Mouse (Mus musculus) frontal cortex, adult 2 months (tissue): ENCODE data around the gene Csmd2. TPM values are rescaled to one million over a fixed set of nuclear protein-coding genes. Genes with fewer than 3 reads are reported as not detected.

Source experiments
- DNase-seq, 2 experiments: peaks; one replicate each; pipeline ENCODE4 v3.0.0; 2022; ENCODE audit warnings: low spot score in 1 of 2; ENCODE audit errors: extremely low spot score in 1 of 2
- polyA plus RNA-seq: library from polyadenylated mRNA; depleted of rRNA; stranded (reverse); fragments of >200 nt; gene quantifications from 2 replicates; pipeline ENCODE4 v1.2.3, GENCODE M21; 2012

Gene Csmd2
- polyA plus RNA-seq, 1 experiment: 35.6 TPM

GRCm38 (mm10) chr4:128304049-128304448 lies 316.4 kb downstream of the Csmd2 start:
- DNase-seq: peak; percentile 63 to 80

GRCm38 (mm10) chr4:128306011-128306410 lies 318.4 kb downstream of the Csmd2 start:
- no peak for DNase-seq

- no peak for DNase-seq
These were observed 327.7 kb downstream of the Csmd2 start for GRCm38 (mm10) chr4:128315328-128315727.

GRCm38 (mm10) chr4:128317951-128318350 lies 330.3 kb downstream of the Csmd2 start:
- no peak for DNase-seq

- no peak for DNase-seq
These were observed 337.9 kb downstream of the Csmd2 start for GRCm38 (mm10) chr4:128325511-128325910.

- DNase-seq: no peak
These were observed 339.1 kb downstream of the Csmd2 start for GRCm38 (mm10) chr4:128326755-128327154.

GRCm38 (mm10) chr4:128327421-128327820 lies 339.8 kb downstream of the Csmd2 start:
- no peak for DNase-seq

- DNase-seq: peak; percentile 46 to 65
These were observed 342.9 kb downstream of the Csmd2 start for GRCm38 (mm10) chr4:128330519-128330918.

GRCm38 (mm10) chr4:128340457-128340856 lies 352.8 kb downstream of the Csmd2 start:
- DNase-seq: peak in 1 of 2 experiments; percentile 31

- DNase-seq: peak; percentile 19 to 69
These were observed 353.7 kb downstream of the Csmd2 start for GRCm38 (mm10) chr4:128341315-128341714.

GRCm38 (mm10) chr4:128342208-128342607 lies 354.6 kb downstream of the Csmd2 start:
- DNase-seq: no peak

- peak; percentile 65 to 85 for DNase-seq
These were observed 371.1 kb downstream of the Csmd2 start for GRCm38 (mm10) chr4:128358751-128359150.

GRCm38 (mm10) chr4:128365851-128366250 lies 378.2 kb downstream of the Csmd2 start:
- DNase-seq: no peak

GRCm38 (mm10) chr4:128368088-128368487 lies 380.4 kb downstream of the Csmd2 start:
- DNase-seq: no peak

- no peak for DNase-seq
These were observed 384.1 kb downstream of the Csmd2 start for GRCm38 (mm10) chr4:128371766-128372165.

- DNase-seq: no peak
These were observed 385.5 kb downstream of the Csmd2 start for GRCm38 (mm10) chr4:128373196-128373595.

- no peak for DNase-seq
These were observed 386.4 kb downstream of the Csmd2 start for GRCm38 (mm10) chr4:128374051-128374450.

- no peak for DNase-seq
These were observed 391.3 kb downstream of the Csmd2 start for GRCm38 (mm10) chr4:128378946-128379345.

- no peak for DNase-seq
These were observed 393.7 kb downstream of the Csmd2 start for GRCm38 (mm10) chr4:128381331-128381730.

GRCm38 (mm10) chr4:128383800-128384199 lies 396.1 kb downstream of the Csmd2 start:
- no peak for DNase-seq

- DNase-seq: no peak
These were observed 403.8 kb downstream of the Csmd2 start for GRCm38 (mm10) chr4:128391484-128391883.

- DNase-seq: no peak
These were observed 404.6 kb downstream of the Csmd2 start for GRCm38 (mm10) chr4:128392279-128392678.

GRCm38 (mm10) chr4:128393864-128394263 lies 406.2 kb downstream of the Csmd2 start:
- peak in 1 of 2 experiments; percentile 59 for DNase-seq
